Mouse (Mus musculus) subcutaneous adipose tissue, adult 2 months (tissue): ENCODE data around the gene Man1c1. TPM values are rescaled to one million over a fixed set of nuclear protein-coding genes. Genes with fewer than 3 reads are reported as not detected.

Experiments used
- polyA plus RNA-seq: library from polyadenylated mRNA; depleted of rRNA; stranded (reverse); fragments of >200 nt; gene quantifications from 2 replicates; pipeline ENCODE4 v1.2.3, GENCODE M21; 2012; ENCODE audit warnings: low replicate concordance; rRNA removed

Man1c1 gene
- 6.9 and 14.0 TPM in 2 replicates for polyA plus RNA-seq

GRCm38 (mm10) chr4:134703835-134704546, at the start of gene Man1c1:
Man1c1 (minus strand) TSS chr4:134704290.

DNA sequence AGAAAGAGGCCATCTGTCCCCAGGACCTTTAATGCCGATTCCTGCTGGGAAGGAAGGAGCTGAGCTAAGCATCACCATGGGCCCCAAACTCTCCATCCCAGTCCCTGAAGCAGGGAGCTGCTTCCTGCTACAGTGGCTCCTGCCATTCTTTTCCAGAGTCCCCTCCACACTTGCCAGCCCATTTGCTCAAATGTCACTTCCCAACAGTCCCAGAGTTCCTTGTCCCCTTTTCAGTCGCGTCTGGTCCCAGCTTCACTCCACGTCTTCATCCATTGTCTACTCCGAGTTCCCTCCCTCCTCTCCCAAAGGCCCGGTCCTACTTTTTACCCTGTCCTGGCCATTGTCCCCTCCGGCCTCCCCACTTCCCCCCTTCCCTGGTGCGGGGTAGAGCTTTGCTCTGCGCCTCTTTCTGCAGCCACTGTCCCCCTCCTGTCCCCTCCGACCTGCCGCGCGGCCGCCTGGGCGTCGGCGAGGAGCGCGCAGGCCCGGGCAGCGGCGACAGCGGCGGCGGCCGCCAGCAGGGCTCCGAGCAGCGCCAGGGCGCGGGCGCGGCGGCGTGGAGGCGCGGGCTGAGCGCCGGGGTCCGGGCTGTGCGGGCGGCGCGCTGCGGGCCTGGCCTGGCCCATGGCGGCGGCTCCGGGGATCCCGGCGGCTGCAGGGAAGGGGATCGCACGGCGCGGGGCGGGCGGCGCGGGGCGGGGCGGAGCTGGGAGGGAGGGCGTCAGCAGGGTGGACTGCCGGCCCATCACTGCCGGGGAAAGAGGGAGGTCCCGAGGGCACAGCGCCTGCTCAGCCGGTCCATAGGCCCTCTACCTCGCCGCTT, 152.4 kb downstream of the Man1c1 start, which contains the start of gene Selenon:
Selenon (minus strand) TSS at position 673 of the 823 bp plus-strand sequence.

GRCm38 (mm10) chr4:134534932-134535786, 168.9 kb downstream of the Man1c1 start, which contains the start of gene Mtfr1l:
Mtfr1l (minus strand) TSS chr4:134535387.

Other genes with a start within 250 kb of the Man1c1 start
- 4.7 and 11.7 TPM in 2 replicates for gene Stmn1, start 236.0 kb downstream of the Man1c1 start, polyA plus RNA-seq
- 21.2 and 66.3 TPM in 2 replicates for gene Paqr7, start 207.6 kb downstream of the Man1c1 start, polyA plus RNA-seq
- 0.23 and 0.71 TPM in 2 replicates for gene Aunip, start 193.3 kb downstream of the Man1c1 start, polyA plus RNA-seq
- gene Mtfr1l, start 168.9 kb downstream of the Man1c1 start, polyA plus RNA-seq = 155 and 174 TPM in 2 replicates
- gene Selenon, start 152.1 kb downstream of the Man1c1 start, polyA plus RNA-seq = 35.7 and 65.0 TPM in 2 replicates
- gene Ldlrap1, start 63.7 kb upstream of the Man1c1 start, polyA plus RNA-seq = 20.2 and 24.8 TPM in 2 replicates
- 11.5 and 12.8 TPM in 2 replicates for gene Maco1, start 149.1 kb upstream of the Man1c1 start, polyA plus RNA-seq
- 0.29 and 0.81 TPM in 2 replicates for gene Rhd, start 160.2 kb upstream of the Man1c1 start, polyA plus RNA-seq
- 157 and 161 TPM in 2 replicates for gene Tmem50a, start 210.7 kb upstream of the Man1c1 start, polyA plus RNA-seq
- gene Rsrp1, start 219.3 kb upstream of the Man1c1 start, polyA plus RNA-seq = 326 and 559 TPM in 2 replicates
- 26.2 and 27.7 TPM in 2 replicates for gene Syf2, start 226.6 kb upstream of the Man1c1 start, polyA plus RNA-seq